Mouse (Mus musculus): ENCODE measurements at regions not wholly inside any gene's neighbourhood (a gene's known extent, or its start where the extent isn't known, plus 50 kb on each side); places are given as distances from the start of the nearest gene placed in this dataset.

DNA sequence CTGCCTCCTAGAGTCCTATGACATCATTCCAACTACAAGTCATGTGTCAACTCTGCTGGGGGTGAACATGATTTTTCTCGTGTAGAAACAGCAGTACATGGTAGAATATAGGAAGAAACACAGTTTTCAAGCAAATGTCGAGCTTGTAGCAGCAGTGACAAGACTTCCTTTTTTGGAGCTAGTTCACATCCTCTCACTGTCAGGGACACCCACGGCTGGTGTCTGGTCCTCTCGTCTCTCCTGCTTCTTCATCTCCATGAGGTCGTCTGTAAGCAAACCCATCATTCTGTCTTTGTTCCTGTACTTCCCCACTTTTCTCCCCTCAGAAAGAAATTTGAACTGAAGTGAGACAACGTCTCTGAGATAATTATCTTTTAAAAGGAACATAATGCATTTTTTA is 228.0 kb downstream of the Xpnpep1 start:
- H3K36me3 ChIP-seq (replicated peaks; ENCODE audit: control insufficient read depth, insufficient read depth, low read depth), result no peaks in the 10 kb centered on the region
- TF ChIP-seq EP300 (IDR thresholded peaks at IDR 0.05; ENCODE audit: low read depth) (no peak), CTCF (IDR thresholded peaks at IDR 0.05; ENCODE audit: low read depth) (no peak)
- no peak overlapping the region for H3K4me3 ChIP-seq (ENCODE audit: insufficient read depth in 1 of 2, low read depth in 2 of 2, low read length in 2 of 2)
- no peaks in the 10 kb centered on the region for H3K27me3 ChIP-seq (ENCODE audit: control insufficient read depth, insufficient read depth, low read length)
- no peak overlapping the region for H3K9ac ChIP-seq (replicated peaks)
- no peak overlapping the region for H3K27ac ChIP-seq
- no peaks in the 10 kb centered on the region for H3K9me3 ChIP-seq (ENCODE audit: control insufficient read depth, low read length)
- 33% methylated on average over 6 of the region's 6 CpGs for WGBS (ENCODE audit: insufficient replicate concordance)
- no peak for DNase-seq (ENCODE audit: low read depth in 3 of 3, low spot score in 3 of 3)
- ATAC-seq (ENCODE audit: insufficient read depth), result no peak
- no peaks in the 10 kb centered on the region for H3K4me1 ChIP-seq (replicated peaks; ENCODE audit: control insufficient read depth in 2 of 2, insufficient read depth in 2 of 2, low read length in 1 of 2)
- H3K4me2 ChIP-seq (ENCODE audit: low read depth), result no peak overlapping the region

DNA sequence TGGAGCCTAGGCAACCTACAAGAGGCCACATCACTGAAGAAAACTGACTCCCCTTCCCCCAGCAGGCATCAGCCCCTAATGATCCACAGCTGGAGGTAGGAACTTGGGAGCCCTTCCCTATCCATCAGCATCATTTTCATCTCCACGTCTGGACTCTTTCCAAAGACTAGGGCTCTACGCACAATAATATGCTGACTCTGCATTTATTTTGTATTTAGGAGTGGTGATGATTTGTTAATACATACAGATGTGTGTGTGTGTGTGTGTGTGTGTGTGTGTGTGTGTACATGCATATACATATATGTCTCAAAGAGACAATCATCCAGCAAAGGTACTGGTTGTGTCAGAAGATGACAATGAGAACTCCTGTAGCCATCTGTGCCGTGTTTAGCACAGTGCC is 251.2 kb downstream of the Xpnpep1 start:
- H3K9me3 ChIP-seq (ENCODE audit: control insufficient read depth, low read length), result no peaks in the 10 kb centered on the region
- no peak for DNase-seq (ENCODE audit: low read depth in 3 of 3, low spot score in 3 of 3)
- TF ChIP-seq CTCF (IDR thresholded peaks at IDR 0.05; ENCODE audit: low read depth), result no peak
- TF ChIP-seq EP300 (IDR thresholded peaks at IDR 0.05; ENCODE audit: low read depth), result no peak
- H3K27me3 ChIP-seq (ENCODE audit: control insufficient read depth, insufficient read depth, low read length), result no peaks in the 10 kb centered on the region
- no peak overlapping the region for H3K4me3 ChIP-seq (ENCODE audit: insufficient read depth in 1 of 2, low read depth in 2 of 2, low read length in 2 of 2)
- WGBS (ENCODE audit: insufficient replicate concordance), result 59% methylated on average over 3 of the region's 3 CpGs
- H3K27ac ChIP-seq, result no peak overlapping the region
- ATAC-seq (ENCODE audit: insufficient read depth), result no peak
- H3K4me2 ChIP-seq (ENCODE audit: low read depth), result no peak overlapping the region
- no peak overlapping the region for H3K9ac ChIP-seq (replicated peaks)
- no peaks in the 10 kb centered on the region for H3K4me1 ChIP-seq (replicated peaks; ENCODE audit: control insufficient read depth in 2 of 2, insufficient read depth in 2 of 2, low read length in 1 of 2)
- no peaks in the 10 kb centered on the region for H3K36me3 ChIP-seq (replicated peaks; ENCODE audit: control insufficient read depth, insufficient read depth, low read depth)

DNA sequence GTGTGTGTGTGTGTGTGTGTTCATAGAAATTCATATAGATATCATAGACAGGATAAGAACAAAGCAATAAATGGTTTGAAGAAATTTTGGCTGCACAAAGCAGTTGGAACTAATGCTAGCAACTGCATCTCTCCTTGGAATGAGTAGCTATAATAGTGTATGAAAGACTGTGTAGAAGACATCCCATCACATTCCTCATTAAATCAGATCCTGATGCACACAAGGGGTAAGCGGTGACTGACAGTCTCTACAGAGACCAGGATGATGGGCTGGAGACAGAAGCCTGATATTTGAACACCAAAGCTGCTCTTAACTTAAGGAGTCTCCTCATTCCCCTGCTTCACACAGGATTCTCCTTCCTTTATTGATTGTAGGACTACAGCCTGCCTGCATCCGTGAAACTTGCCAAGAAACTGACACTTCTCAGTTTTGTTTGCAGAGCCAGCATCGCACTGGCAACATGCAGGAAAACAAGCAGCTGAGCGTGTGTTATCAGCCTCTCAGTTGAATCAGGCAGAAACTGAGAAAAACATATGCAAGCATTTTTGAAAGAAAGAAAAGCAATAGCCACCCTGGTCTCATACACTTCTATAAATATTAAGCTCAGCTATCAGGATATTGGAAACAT is 271.1 kb downstream of the Xpnpep1 start:
- WGBS (ENCODE audit: insufficient replicate concordance), result 63% methylated on average over 4 of the region's 4 CpGs
- Histone ChIP-seq H3K9me3 (ENCODE audit: control insufficient read depth, low read length) (no peaks in the 10 kb centered on the region), H3K4me2 (ENCODE audit: low read depth) (no peak overlapping the region), H3K27me3 (ENCODE audit: control insufficient read depth, insufficient read depth, low read length) (no peaks in the 10 kb centered on the region), H3K27ac (no peak overlapping the region), H3K9ac (replicated peaks) (no peak overlapping the region), H3K36me3 (replicated peaks; ENCODE audit: control insufficient read depth, insufficient read depth, low read depth) (no peaks in the 10 kb centered on the region), H3K4me3 (ENCODE audit: insufficient read depth in 1 of 2, low read depth in 2 of 2, low read length in 2 of 2) (no peak overlapping the region), H3K4me1 (replicated peaks; ENCODE audit: control insufficient read depth in 2 of 2, insufficient read depth in 2 of 2, low read length in 1 of 2) (no peaks in the 10 kb centered on the region)
- TF ChIP-seq EP300 (IDR thresholded peaks at IDR 0.05; ENCODE audit: low read depth) (no peak), CTCF (IDR thresholded peaks at IDR 0.05; ENCODE audit: low read depth) (no peak)
- no peak for DNase-seq (ENCODE audit: low read depth in 3 of 3, low spot score in 3 of 3)
- ATAC-seq (ENCODE audit: insufficient read depth), result no peak

DNA sequence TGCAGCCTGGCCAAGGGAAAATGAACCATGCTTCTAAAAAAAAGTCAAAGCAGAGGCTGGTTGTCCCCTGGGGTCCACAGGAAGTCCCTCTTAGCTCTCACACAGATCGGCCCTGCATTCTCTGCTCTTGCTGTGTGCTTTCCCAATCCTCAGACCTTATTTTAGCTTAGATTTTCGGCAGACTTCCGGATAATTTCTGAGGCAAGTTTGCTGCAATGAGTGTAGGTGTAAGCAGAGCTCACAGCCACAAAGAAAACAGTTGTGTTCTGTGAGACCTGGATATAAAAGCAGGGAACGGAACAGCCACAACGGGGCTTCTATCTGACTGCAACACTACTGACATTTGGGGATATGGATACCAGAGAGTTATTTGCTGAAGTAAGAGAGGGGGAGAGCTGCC is 271.9 kb downstream of the Xpnpep1 start:
- Histone ChIP-seq H3K4me2 (ENCODE audit: low read depth) (no peak overlapping the region), H3K4me1 (replicated peaks; ENCODE audit: control insufficient read depth in 2 of 2, insufficient read depth in 2 of 2, low read length in 1 of 2) (no peaks in the 10 kb centered on the region), H3K4me3 (ENCODE audit: insufficient read depth in 1 of 2, low read depth in 2 of 2, low read length in 2 of 2) (no peak overlapping the region), H3K27me3 (ENCODE audit: control insufficient read depth, insufficient read depth, low read length) (no peaks in the 10 kb centered on the region), H3K9me3 (ENCODE audit: control insufficient read depth, low read length) (no peaks in the 10 kb centered on the region), H3K9ac (replicated peaks) (no peak overlapping the region), H3K27ac (no peak overlapping the region), H3K36me3 (replicated peaks; ENCODE audit: control insufficient read depth, insufficient read depth, low read depth) (no peaks in the 10 kb centered on the region)
- DNase-seq (ENCODE audit: low read depth in 3 of 3, low spot score in 3 of 3) (no peak), ATAC-seq (ENCODE audit: insufficient read depth) (no peak)
- 60% methylated on average over 5 of the region's 5 CpGs for WGBS (ENCODE audit: insufficient replicate concordance)
- TF ChIP-seq EP300 (IDR thresholded peaks at IDR 0.05; ENCODE audit: low read depth), result no peak
- no peak for TF ChIP-seq CTCF (IDR thresholded peaks at IDR 0.05; ENCODE audit: low read depth)

DNA sequence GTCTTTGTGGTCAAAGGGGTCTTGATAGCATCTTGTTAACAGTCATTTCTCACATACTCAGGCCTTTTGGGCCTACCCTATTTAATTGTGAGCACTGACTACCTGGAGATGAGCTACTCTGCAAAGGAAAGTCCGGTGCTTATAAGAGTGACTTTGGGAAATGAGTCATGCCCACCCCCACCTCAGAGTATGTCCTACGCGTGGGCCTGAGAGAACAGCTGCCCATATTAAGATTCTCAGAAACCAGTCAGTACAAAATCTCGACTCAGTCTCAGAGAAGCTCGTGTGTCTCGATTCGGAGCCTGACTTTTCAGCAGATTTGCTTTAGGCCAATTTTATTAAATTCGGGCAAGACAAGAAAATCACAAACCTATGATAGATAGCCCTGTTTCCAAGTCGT is 301.1 kb downstream of the Xpnpep1 start:
- TF ChIP-seq CTCF (IDR thresholded peaks at IDR 0.05; ENCODE audit: low read depth) (no peak), EP300 (IDR thresholded peaks at IDR 0.05; ENCODE audit: low read depth) (no peak)
- ATAC-seq (ENCODE audit: insufficient read depth), result no peak

More for the DNA sequence above, 301.1 kb downstream of the Xpnpep1 start:
- Histone ChIP-seq H3K4me2 (ENCODE audit: low read depth) (no peak overlapping the region), H3K36me3 (replicated peaks; ENCODE audit: control insufficient read depth, insufficient read depth, low read depth) (no peaks in the 10 kb centered on the region), H3K4me3 (ENCODE audit: insufficient read depth in 1 of 2, low read depth in 2 of 2, low read length in 2 of 2) (no peak overlapping the region), H3K27me3 (ENCODE audit: control insufficient read depth, insufficient read depth, low read length) (no peaks in the 10 kb centered on the region), H3K9ac (replicated peaks) (no peak overlapping the region), H3K27ac (no peak overlapping the region), H3K4me1 (replicated peaks; ENCODE audit: control insufficient read depth in 2 of 2, insufficient read depth in 2 of 2, low read length in 1 of 2) (no peaks in the 10 kb centered on the region), H3K9me3 (ENCODE audit: control insufficient read depth, low read length) (no peaks in the 10 kb centered on the region)
- 64% methylated on average over 9 of the region's 9 CpGs for WGBS (ENCODE audit: insufficient replicate concordance)
- DNase-seq (ENCODE audit: low read depth in 3 of 3, low spot score in 3 of 3), result no peak
